ENCODE assay signal across 15 mouse cellular contexts in genomic region chr6:70517932-70518331, GRCm38 (mm10).
"Had no signal": no experiment of that assay in that cellular context is flagged by ENCODE, and none has a peak within 500 bp of the region (broad histone marks: within the 10 kb centered on the region; RNA-seq: fewer than 3 reads in every experiment).

No protein-coding gene starts in this region.

- H3K9me3 ChIP-seq: limb, embryonic 12.5 days; limb, embryonic 15.5 days had no signal

- DNase-seq: left cerebral cortex, postnatal 4 days; liver, postnatal 0 days; lung, embryonic 14.5 days; lung, postnatal 36 days; midbrain, embryonic 14.5 days; thymus, adult 18-20 months; thymus, postnatal 36 days had no signal

- ATAC-seq: inflammation-experienced regulatory T-cells, adult 6 months; intestine, postnatal 0 days; liver, postnatal 0 days; lung, postnatal 0 days had no signal

- H3K4me2 ChIP-seq: limb, embryonic 12.5 days; limb, embryonic 15.5 days; liver, embryonic 11.5 days; lung, embryonic 14.5 days; midbrain, embryonic 11.5 days had no signal

- H3K36me3 ChIP-seq: limb, embryonic 12.5 days; limb, embryonic 15.5 days had no signal

- H3K27me3 ChIP-seq: limb, embryonic 12.5 days; limb, embryonic 15.5 days had no signal

- H3K4me1 ChIP-seq: limb, embryonic 12.5 days; limb, embryonic 15.5 days had no signal

- H3K9ac ChIP-seq: limb, embryonic 12.5 days; limb, embryonic 15.5 days; liver, embryonic 14.5 days; liver, postnatal 0 days; lung, embryonic 14.5 days had no signal

- H3K4me3 ChIP-seq: limb, embryonic 12.5 days; limb, embryonic 15.5 days had no signal

- H3K27ac ChIP-seq: limb, embryonic 12.5 days; limb, embryonic 15.5 days; liver, embryonic 14.5 days had no signal
